In genomic region chr2:172238220-172238619, GRCm38 (mm10) we compare ENCODE assay signal across 40 mouse cellular contexts. TPM values are rescaled to one million over a fixed set of nuclear protein-coding genes. Genes with fewer than 3 reads are reported as not detected.
"Had no signal": no experiment of that assay in that cellular context is flagged by ENCODE, and none has a peak within 500 bp of the region (broad histone marks: within the 10 kb centered on the region; RNA-seq: fewer than 3 reads in every experiment).

No protein-coding gene starts in this region.

- H3K36me3 ChIP-seq: limb, embryonic 10.5 days; limb, embryonic 12.5 days; limb, embryonic 13.5 days; limb, embryonic 15.5 days; liver, embryonic 12.5 days; liver, embryonic 13.5 days; liver, embryonic 15.5 days; lung, embryonic 15.5 days; midbrain, embryonic 10.5 days; midbrain, embryonic 12.5 days; midbrain, embryonic 13.5 days; midbrain, embryonic 15.5 days; neural tube, embryonic 12.5 days had no signal

- DNase-seq: left cerebral cortex, postnatal 4 days; liver; liver, embryonic 13.5 days; liver, postnatal 0 days; lung, adult 18-20 months; lung, adult 2 months; lung, embryonic 14.5 days; lung, postnatal 10 days; lung, postnatal 14 days; lung, postnatal 36 days; lung, postnatal 4 days; midbrain, embryonic 14.5 days had no signal

- H3K9me3 ChIP-seq: limb, embryonic 10.5 days; limb, embryonic 12.5 days; limb, embryonic 13.5 days; limb, embryonic 15.5 days; liver, embryonic 12.5 days; liver, embryonic 13.5 days; liver, embryonic 15.5 days; lung, embryonic 15.5 days; megakaryocyte, embryonic 14.5 days; midbrain, embryonic 10.5 days; midbrain, embryonic 12.5 days; midbrain, embryonic 13.5 days; midbrain, embryonic 15.5 days; neural tube, embryonic 12.5 days had no signal

- H3K4me3 ChIP-seq: limb, embryonic 10.5 days; limb, embryonic 12.5 days; limb, embryonic 13.5 days; limb, embryonic 15.5 days; liver, embryonic 12.5 days; liver, embryonic 13.5 days; liver, embryonic 15.5 days; lung, embryonic 15.5 days; megakaryocyte, embryonic 14.5 days; midbrain, embryonic 10.5 days; midbrain, embryonic 12.5 days; midbrain, embryonic 13.5 days; midbrain, embryonic 15.5 days; myocyte; neural tube, embryonic 12.5 days had no signal

- ATAC-seq: liver, embryonic 12.5 days; liver, postnatal 0 days; lung, postnatal 0 days; midbrain, embryonic 13.5 days; midbrain, embryonic 15.5 days; midbrain, embryonic 16.5 days had no signal

- H3K27me3 ChIP-seq: limb, embryonic 12.5 days; limb, embryonic 15.5 days; liver, embryonic 12.5 days; liver, embryonic 13.5 days; liver, embryonic 15.5 days; lung, embryonic 15.5 days; megakaryocyte, embryonic 14.5 days; midbrain, embryonic 12.5 days; midbrain, embryonic 13.5 days; midbrain, embryonic 15.5 days; neural tube, embryonic 12.5 days had no signal

- H3K27ac ChIP-seq: limb, embryonic 10.5 days; limb, embryonic 12.5 days; limb, embryonic 13.5 days; limb, embryonic 15.5 days; liver, embryonic 12.5 days; liver, embryonic 13.5 days; liver, embryonic 14.5 days; liver, embryonic 15.5 days; lung, embryonic 15.5 days; macrophage; midbrain, embryonic 10.5 days; midbrain, embryonic 12.5 days; midbrain, embryonic 13.5 days; midbrain, embryonic 15.5 days; neural tube, embryonic 12.5 days had no signal

- H3K9ac ChIP-seq: limb, embryonic 12.5 days; limb, embryonic 13.5 days; limb, embryonic 15.5 days; liver, embryonic 12.5 days; liver, embryonic 13.5 days; liver, embryonic 14.5 days; liver, embryonic 15.5 days; liver, postnatal 0 days; lung, embryonic 14.5 days; lung, embryonic 15.5 days; midbrain, embryonic 12.5 days; midbrain, embryonic 13.5 days; midbrain, embryonic 15.5 days; neural tube, embryonic 12.5 days had no signal

- H3K4me2 ChIP-seq: limb, embryonic 12.5 days; limb, embryonic 13.5 days; limb, embryonic 15.5 days; liver, embryonic 11.5 days; liver, embryonic 12.5 days; liver, embryonic 13.5 days; liver, embryonic 15.5 days; lung, embryonic 14.5 days; lung, embryonic 15.5 days; midbrain, embryonic 11.5 days; midbrain, embryonic 12.5 days; midbrain, embryonic 13.5 days; midbrain, embryonic 15.5 days; neural tube, embryonic 12.5 days had no signal

- H3K4me1 ChIP-seq: limb, embryonic 10.5 days; limb, embryonic 12.5 days; limb, embryonic 13.5 days; limb, embryonic 15.5 days; liver, embryonic 12.5 days; liver, embryonic 13.5 days; liver, embryonic 15.5 days; lung, embryonic 15.5 days; megakaryocyte, embryonic 14.5 days; midbrain, embryonic 10.5 days; midbrain, embryonic 12.5 days; midbrain, embryonic 13.5 days; midbrain, embryonic 15.5 days; neural tube, embryonic 12.5 days had no signal

RNA-seq across cellular contexts. Expression of gene Mc3r, which starts 10.1 kb away (rescaled TPM):
- total RNA-seq: liver, adult 2 months; megakaryocyte progenitor cell, adult 5-6 weeks; megakaryocyte, adult 5-6 weeks; megakaryocyte-erythroid progenitor cell, adult 5-6 weeks; monocyte, adult 5-6 weeks had no signal
- polyA plus RNA-seq: limb, embryonic 10.5 days; limb, embryonic 11.5 days; limb, embryonic 12.5 days; limb, embryonic 15.5 days; liver, adult 2 months; liver, embryonic 14.5 days; liver, postnatal 0 days; lung, adult 2 months; lung, embryonic 14.5 days; lung, embryonic 15.5 days; lung, embryonic 16.5 days; lung, postnatal 0 days; macrophage; midbrain, embryonic 10.5 days; midbrain, embryonic 11.5 days; midbrain, embryonic 12.5 days; myocyte; neural tube, embryonic 11.5 days; neural tube, embryonic 12.5 days had no signal
